Mouse (Mus musculus) E14TG2a.4 (cell line): ENCODE measurements around the gene Pcbd1.

Source experiments
- CTCF ChIP-seq: conservative IDR thresholded peaks from 2 replicates; pipeline ENCODE4 v1.5.1; 2014; ENCODE audit warnings: low read length
- NANOG ChIP-seq: IDR thresholded peaks from 2 replicates; pipeline ENCODE4 v1.6.1; 2014; ENCODE audit warnings: borderline replicate concordance, low read length, mixed read lengths
- POU5F1 ChIP-seq: IDR thresholded peaks from 2 replicates; pipeline ENCODE4 v1.6.1; 2014; ENCODE audit warnings: low read length, borderline replicate concordance

- TF ChIP-seq CTCF (no peak), POU5F1 (no peak), NANOG (no peak)
Measured at GRCm38 (mm10) chr10:61065287-61066005, 23.7 kb upstream of the Pcbd1 start.
